Mouse (Mus musculus): Measurements from ENCODE around the gene Akap7. TPM values are rescaled to one million over a fixed set of nuclear protein-coding genes. Genes with fewer than 3 reads are reported as not detected.

Akap7 gene
- polyA plus RNA-seq, 1 experiment = not detected

- TF ChIP-seq GATA1 (IDR thresholded peaks at IDR 0.05; ENCODE audit: low read length) = no peak
Measured at GRCm38 (mm10) chr10:25310736-25311135, 3.1 kb upstream of the Akap7 start.

GRCm38 (mm10) chr10:25309996-25310395 lies 2.3 kb upstream of the Akap7 start:
- no peak for TF ChIP-seq GATA1 (IDR thresholded peaks at IDR 0.05; ENCODE audit: low read length)

GRCm38 (mm10) chr10:25305146-25305545 lies 2.5 kb downstream of the Akap7 start:
- no peak for TF ChIP-seq GATA1 (IDR thresholded peaks at IDR 0.05; ENCODE audit: low read length)

- no peak for TF ChIP-seq GATA1 (IDR thresholded peaks at IDR 0.05; ENCODE audit: low read length)
Measured at GRCm38 (mm10) chr10:25304608-25305007, 3.1 kb downstream of the Akap7 start.

- no peak for TF ChIP-seq GATA1 (IDR thresholded peaks at IDR 0.05; ENCODE audit: low read length)
Measured at GRCm38 (mm10) chr10:25299031-25299529, 8.6 kb downstream of the Akap7 start.

- no peak for TF ChIP-seq GATA1 (IDR thresholded peaks at IDR 0.05; ENCODE audit: low read length)
Measured at GRCm38 (mm10) chr10:25298264-25298671, 9.4 kb downstream of the Akap7 start.

GRCm38 (mm10) chr10:25297666-25298263 lies 9.9 kb downstream of the Akap7 start:
- TF ChIP-seq GATA1 (IDR thresholded peaks at IDR 0.05; ENCODE audit: low read length) = no peak

- no peak for TF ChIP-seq GATA1 (IDR thresholded peaks at IDR 0.05; ENCODE audit: low read length)
Measured at GRCm38 (mm10) chr10:25296657-25297369, 10.9 kb downstream of the Akap7 start.

GRCm38 (mm10) chr10:25296286-25296656 lies 11.4 kb downstream of the Akap7 start:
- TF ChIP-seq GATA1 (IDR thresholded peaks at IDR 0.05; ENCODE audit: low read length) = no peak

- TF ChIP-seq GATA1 (IDR thresholded peaks at IDR 0.05; ENCODE audit: low read length) = no peak
Measured at GRCm38 (mm10) chr10:25295836-25296235, 11.8 kb downstream of the Akap7 start.

- TF ChIP-seq GATA1 (IDR thresholded peaks at IDR 0.05; ENCODE audit: low read length) = no peak
Measured at GRCm38 (mm10) chr10:25294999-25295398, 12.7 kb downstream of the Akap7 start.

GRCm38 (mm10) chr10:25293796-25294195 lies 13.9 kb downstream of the Akap7 start:
- no peak for TF ChIP-seq GATA1 (IDR thresholded peaks at IDR 0.05; ENCODE audit: low read length)

GRCm38 (mm10) chr10:25291053-25291452 lies 16.6 kb downstream of the Akap7 start:
- TF ChIP-seq GATA1 (IDR thresholded peaks at IDR 0.05; ENCODE audit: low read length) = no peak

- TF ChIP-seq GATA1 (IDR thresholded peaks at IDR 0.05; ENCODE audit: low read length) = no peak
Measured at GRCm38 (mm10) chr10:25285100-25285811, 22.4 kb downstream of the Akap7 start.

- TF ChIP-seq GATA1 (IDR thresholded peaks at IDR 0.05; ENCODE audit: low read length) = no peak
Measured at GRCm38 (mm10) chr10:25284427-25285099, 23.1 kb downstream of the Akap7 start.

- TF ChIP-seq GATA1 (IDR thresholded peaks at IDR 0.05; ENCODE audit: low read length) = no peak
Measured at GRCm38 (mm10) chr10:25283397-25283796, 24.3 kb downstream of the Akap7 start.

Measured in G1E-ER4 (cell line).